8 mouse cellular contexts compared by ENCODE assay signal in genomic region chr10:123075751-123076242, GRCm38 (mm10). TPM values are rescaled to one million over a fixed set of nuclear protein-coding genes. Genes with fewer than 3 reads are reported as not detected.
DNase-seq lines count a peak whose midpoint lies in the region; ATAC-seq and TF ChIP-seq lines count a peak whose summit lies in the region.

No protein-coding gene starts in this region.

- DNase-seq in adrenal gland, adult 8-10 months: peak; percentile 23
- no peak for DNase-seq in adrenal gland, postnatal 14 days
- peak; percentile 26 for DNase-seq in right cerebral cortex, postnatal 4 days
- no peak for DNase-seq in right cerebral cortex, postnatal 36 days (ENCODE audit: low spot score in 2 of 2)
- no peak for DNase-seq in forebrain, embryonic 14.5 days (ENCODE audit: low spot score)
- peak; percentile 20 to 59 for DNase-seq in kidney, postnatal 25 days
- no peak for DNase-seq in midbrain, postnatal 0 days (ENCODE audit: low spot score)
- DNase-seq in ovary, postnatal 14 days (ENCODE audit: low spot score): no peak

- ATAC-seq in forebrain, embryonic 14.5 days: peak; percentile 77; the same call in 1 of the 2 replicates
- peak; percentile 74 for ATAC-seq in midbrain, postnatal 0 days (ENCODE audit: low FRiP score)

- no peaks in the 10 kb centered on the region for H3K9me3 ChIP-seq in forebrain, embryonic 14.5 days (replicated peaks; ENCODE audit: control insufficient read depth, low read length)
- no peaks in the 10 kb centered on the region for H3K9me3 ChIP-seq in midbrain, postnatal 0 days (ENCODE audit: low read length)

- under 1% methylated on average over 44 of the region's 48 CpGs for WGBS in forebrain, embryonic 14.5 days
- 0% methylated on average over 33 of the region's 48 CpGs for WGBS in midbrain, postnatal 0 days

- no peak for TF ChIP-seq CTCF in midbrain, postnatal 0 days (IDR thresholded peaks at IDR 0.05)

- peak overlapping the region; percentile 63 for H3K27ac ChIP-seq in forebrain, embryonic 14.5 days (ENCODE audit: low read depth, low read length)
- H3K27ac ChIP-seq in midbrain, postnatal 0 days (ENCODE audit: low read depth, low read length): peak overlapping the region; percentile 82

- peak overlapping the region; percentile 74 for H3K4me2 ChIP-seq in forebrain, embryonic 14.5 days (ENCODE audit: low read length)
- H3K4me2 ChIP-seq in midbrain, postnatal 0 days (ENCODE audit: low read depth, low read length, poor library complexity, severe bottlenecking): peak overlapping the region; percentile 60

- peaks cover 3% of the 10 kb centered on the region; the same call in 1 of the 2 replicates for H3K36me3 ChIP-seq in forebrain, embryonic 14.5 days (ENCODE audit: control insufficient read depth, insufficient read depth, low read length)
- no peaks in the 10 kb centered on the region for H3K36me3 ChIP-seq in midbrain, postnatal 0 days (ENCODE audit: insufficient read depth, low read length)

- no peaks in the 10 kb centered on the region for H3K27me3 ChIP-seq in forebrain, embryonic 14.5 days (replicated peaks; ENCODE audit: control insufficient read depth, insufficient read depth, low read length)
- H3K27me3 ChIP-seq in midbrain, postnatal 0 days (ENCODE audit: insufficient read depth, low read length): no peaks in the 10 kb centered on the region

- H3K4me3 ChIP-seq in forebrain, embryonic 14.5 days (ENCODE audit: low read depth, low read length): peak overlapping the region; percentile 89
- H3K4me3 ChIP-seq in midbrain, postnatal 0 days (ENCODE audit: low read depth, low read length): peak overlapping the region; percentile 95

- peaks cover 12% of the 10 kb centered on the region for H3K4me1 ChIP-seq in forebrain, embryonic 14.5 days (ENCODE audit: control insufficient read depth, insufficient read depth, low read length)
- peaks cover 7% of the 10 kb centered on the region for H3K4me1 ChIP-seq in midbrain, postnatal 0 days (ENCODE audit: insufficient read depth, low read length)

- H3K9ac ChIP-seq in forebrain, embryonic 14.5 days (ENCODE audit: low read length): peak overlapping the region; percentile 88
- H3K9ac ChIP-seq in midbrain, postnatal 0 days (replicated peaks; ENCODE audit: low read length, poor library complexity, severe bottlenecking): peak overlapping the region; percentile 86

RNA-seq across cellular contexts. Expression of gene Mon2, which starts 0.5 kb away (rescaled TPM):
- 100 to 1,000 TPM in 1 of 4 experiments, 10 to 100 TPM in 3; 76.3 to 124 (median 93.7) TPM for total RNA-seq in adrenal gland, adult 8-10 months (2022)
- total RNA-seq in adrenal gland, postnatal 14 days (2021): 71.8 and 85.9 TPM in 2 replicates
- polyA plus RNA-seq in forebrain, embryonic 14.5 days (2014; fragmentation: Nextera tagmentation; extraction: Ambion mirVana): 23.5 and 26.2 TPM in 2 replicates
- 46.0 and 54.0 TPM in 2 replicates for total RNA-seq in midbrain, postnatal 0 days (2014; rRNA removed)
- polyA plus RNA-seq in midbrain, postnatal 0 days (2015; fragmentation: Nextera tagmentation; extraction: Ambion mirVana): 11.2 and 16.8 TPM in 2 replicates

Comparison
In these comparisons a context has a peak if more than half of its experiments do, and no peak if none do; other contexts are left out.
1. DNase-seq: peak in adrenal gland, adult 8-10 months (single experiment), right cerebral cortex, postnatal 4 days (single experiment) and kidney, postnatal 25 days (2 of 2); none in adrenal gland, postnatal 14 days (single experiment), right cerebral cortex, postnatal 36 days (0 of 2), forebrain, embryonic 14.5 days (single experiment), midbrain, postnatal 0 days (single experiment) and ovary, postnatal 14 days (single experiment).